Mouse (Mus musculus): ENCODE results near the gene Cdk10.

- TF ChIP-seq POLR2A (IDR thresholded peaks at IDR 0.05; ENCODE audit: borderline replicate concordance, extremely low read depth, low read depth, low read length) (no peak), CTCF (IDR thresholded peaks at IDR 0.05; ENCODE audit: insufficient read depth, low read length) (no peak)
Measured at GRCm38 (mm10) chr8:123248596-123248995, 24.0 kb downstream of the Cdk10 start.
